Mouse (Mus musculus) forebrain, embryonic 15.5 days (tissue): ENCODE data around the gene Zfp112. TPM values are rescaled to one million over a fixed set of nuclear protein-coding genes. Genes with fewer than 3 reads are reported as not detected.
"Not testable (repeated sequence)": the region's sequence is repeated elsewhere in the genome, so short reads cannot be mapped to it uniquely, and the experiment has no call there.

Experiments used
- ATAC-seq: fragments of 200-750 bp; cut with Nextera tagmentation; replicated peaks from 2 replicates; pipeline ENCODE4 v1.8.0; 2017; ENCODE audit warnings: mild to moderate bottlenecking, moderate TSS enrichment, moderate library complexity
- H3K27ac ChIP-seq: fragments of 300-500 bp; sonication (generic); replicated peaks from 2 replicates; pipeline ENCODE4 v1.5.1; 2015; ENCODE audit warnings: mild to moderate bottlenecking, inconsistent platforms
- H3K27me3 ChIP-seq: fragments of 300-500 bp; sonication (generic); 2 replicates; pipeline ENCODE4 v1.6.1; 2015; ENCODE audit warnings: inconsistent platforms
- H3K36me3 ChIP-seq: fragments of 300-500 bp; sonication (generic); 2 replicates; pipeline ENCODE4 v1.6.1; 2015; ENCODE audit warnings: mild to moderate bottlenecking, inconsistent platforms
- H3K4me1 ChIP-seq: fragments of 300-500 bp; sonication (generic); 2 replicates; pipeline ENCODE4 v1.6.1; 2015; ENCODE audit warnings: inconsistent platforms
- H3K4me2 ChIP-seq: fragments of 300-500 bp; sonication (generic); replicated peaks from 2 replicates; pipeline ENCODE4 v1.6.1; 2015; ENCODE audit warnings: mild to moderate bottlenecking, inconsistent platforms
- H3K4me3 ChIP-seq: fragments of 300-500 bp; sonication (generic); 2 replicates; pipeline ENCODE4 v1.5.1; 2015; ENCODE audit warnings: mild to moderate bottlenecking, inconsistent platforms
- H3K9ac ChIP-seq: fragments of 300-500 bp; sonication (generic); replicated peaks from 2 replicates; pipeline ENCODE4 v1.6.1; 2015; ENCODE audit warnings: mild to moderate bottlenecking, inconsistent platforms
- H3K9me3 ChIP-seq: fragments of 300-500 bp; sonication (generic); 2 replicates; pipeline ENCODE4 v1.6.1; 2016; ENCODE audit warnings: inconsistent platforms
- WGBS: fragments of 180-500 bp; shearing (Covaris S2); methylation state at CpG from one replicate; pipeline ENCODE4 v1.1.7; 2015; ENCODE audit warnings: mixed read lengths; 5-methylcytosine and 5-hydroxymethylcytosine counted together
- polyA plus RNA-seq: library from polyadenylated mRNA; unstranded; fragments of >200 nt; fragmentation: Nextera tagmentation; extraction: Ambion mirVana; gene quantifications from 2 replicates; pipeline ENCODE4 v1.2.1, GENCODE M21; 2015

Zfp112 gene
- 10.4 and 11.0 TPM in 2 replicates for polyA plus RNA-seq

- H3K4me2 ChIP-seq, result peak within 1 kb of the TSS; percentile 62
- H3K9me3 ChIP-seq, result peaks cover 21% of the 10 kb centered on the region
- WGBS, result 1% methylated on average over 23 of the region's 23 CpGs
- no peaks in the 10 kb centered on the region for H3K27me3 ChIP-seq
- ATAC-seq, result peak; percentile 98
- peak within 1 kb of the TSS; percentile 67 for H3K27ac ChIP-seq
- H3K4me3 ChIP-seq, result peak within 1 kb of the TSS; percentile 63
- peaks cover 7% of the 10 kb centered on the region for H3K4me1 ChIP-seq
- H3K36me3 ChIP-seq, result peaks cover 25% of the 10 kb centered on the region
- peak within 1 kb of the TSS; percentile 74 for H3K9ac ChIP-seq
Observed at GRCm38 (mm10) chr7:24112156-24112856, at the start of gene Zfp112. TSS of gene Zfp112 (plus strand) at chr7:24112314.

GRCm38 (mm10) chr7:24074424-24074823 is 37.7 kb upstream of the Zfp112 start:
- not testable (repeated sequence) for H3K9ac ChIP-seq, H3K4me2 ChIP-seq, H3K36me3 ChIP-seq, H3K9me3 ChIP-seq, H3K27ac ChIP-seq, H3K27me3 ChIP-seq, H3K4me3 ChIP-seq, ATAC-seq, H3K4me1 ChIP-seq
- WGBS, result 42% methylated on average over 1 of the region's 1 CpGs

GRCm38 (mm10) chr7:24081634-24082431 is 30.3 kb upstream of the Zfp112 start, which contains the start of gene Zfp180:
TSS of gene Zfp180 (plus strand) at chr7:24081924.
- H3K4me2 ChIP-seq, result peak within 1 kb of the TSS; percentile 71
- no peaks in the 10 kb centered on the region for H3K9me3 ChIP-seq
- WGBS, result 17% methylated on average over 44 of the region's 44 CpGs
- H3K36me3 ChIP-seq, result peaks cover 15% of the 10 kb centered on the region
- peak within 1 kb of the TSS; percentile 70 for H3K9ac ChIP-seq
- ATAC-seq, result peak; percentile 97
- peak within 1 kb of the TSS; percentile 87 for H3K27ac ChIP-seq
- H3K4me3 ChIP-seq, result peak within 1 kb of the TSS; percentile 72
- peaks cover 19% of the 10 kb centered on the region for H3K4me1 ChIP-seq
- no peaks in the 10 kb centered on the region for H3K27me3 ChIP-seq

GRCm38 (mm10) chr7:24082457-24083235 is 29.5 kb upstream of the Zfp112 start:
- WGBS, result 55% methylated on average over 15 of the region's 15 CpGs
- no peaks in the 10 kb centered on the region for H3K9me3 ChIP-seq
- peak overlapping the region; percentile 71 for H3K4me2 ChIP-seq
- peaks cover 19% of the 10 kb centered on the region for H3K4me1 ChIP-seq
- H3K4me3 ChIP-seq, result peak overlapping the region; percentile 72
- ATAC-seq, result peak; percentile 24
- H3K9ac ChIP-seq, result peak overlapping the region; percentile 70
- H3K36me3 ChIP-seq, result peaks cover 23% of the 10 kb centered on the region
- H3K27me3 ChIP-seq, result no peaks in the 10 kb centered on the region
- peak overlapping the region; percentile 87 for H3K27ac ChIP-seq

- H3K27me3 ChIP-seq, result no peaks in the 10 kb centered on the region
- no peak for ATAC-seq
- WGBS, result 95% methylated on average over 4 of the region's 4 CpGs
- no peak overlapping the region for H3K4me3 ChIP-seq
- H3K36me3 ChIP-seq, result peaks cover 40% of the 10 kb centered on the region
- H3K9me3 ChIP-seq, result 0 out of 2 replicates have a peak, but pooled peaks cover 7% of the 10 kb centered on the region
- no peak overlapping the region for H3K9ac ChIP-seq
- H3K27ac ChIP-seq, result no peak overlapping the region
- peaks cover 16% of the 10 kb centered on the region for H3K4me1 ChIP-seq
- H3K4me2 ChIP-seq, result no peak overlapping the region
Observed at GRCm38 (mm10) chr7:24086871-24087270, 25.2 kb upstream of the Zfp112 start.

- no peak overlapping the region for H3K4me2 ChIP-seq
- H3K9me3 ChIP-seq, result 0 out of 2 replicates have a peak, but pooled peaks cover 7% of the 10 kb centered on the region
- H3K27me3 ChIP-seq, result no peaks in the 10 kb centered on the region
- no peak for ATAC-seq
- H3K4me3 ChIP-seq, result no peak overlapping the region
- no peak overlapping the region for H3K27ac ChIP-seq
- H3K4me1 ChIP-seq, result peaks cover 13% of the 10 kb centered on the region
- peaks cover 41% of the 10 kb centered on the region for H3K36me3 ChIP-seq
- WGBS, result 95% methylated on average over 12 of the region's 12 CpGs
- H3K9ac ChIP-seq, result no peak overlapping the region
Observed at GRCm38 (mm10) chr7:24087485-24088125, 24.5 kb upstream of the Zfp112 start.

GRCm38 (mm10) chr7:24104403-24104802 is 7.7 kb upstream of the Zfp112 start:
- Histone ChIP-seq H3K9ac (no peak overlapping the region), H3K36me3 (peaks cover 100% of the 10 kb centered on the region), H3K4me1 (no peaks in the 10 kb centered on the region), H3K27me3 (no peaks in the 10 kb centered on the region), H3K27ac (no peak overlapping the region), H3K4me3 (no peak overlapping the region), H3K4me2 (no peak overlapping the region), H3K9me3 (peaks cover 83% of the 10 kb centered on the region)
- ATAC-seq, result no peak
- WGBS, result 97% methylated on average over 9 of the region's 9 CpGs

GRCm38 (mm10) chr7:24105144-24105703 is 6.9 kb upstream of the Zfp112 start:
- Histone ChIP-seq H3K36me3 (peaks cover 96% of the 10 kb centered on the region), H3K27ac (no peak overlapping the region), H3K27me3 (no peaks in the 10 kb centered on the region), H3K9me3 (peaks cover 84% of the 10 kb centered on the region), H3K9ac (no peak overlapping the region), H3K4me1 (no peaks in the 10 kb centered on the region), H3K4me3 (no peak overlapping the region), H3K4me2 (no peak overlapping the region)
- ATAC-seq, result no peak
- 95% methylated on average over 18 of the region's 18 CpGs for WGBS

- H3K4me1 ChIP-seq, result peaks cover 7% of the 10 kb centered on the region
- no peaks in the 10 kb centered on the region for H3K27me3 ChIP-seq
- peaks cover 40% of the 10 kb centered on the region for H3K36me3 ChIP-seq
- no peak overlapping the region for H3K4me3 ChIP-seq
- no peak overlapping the region for H3K4me2 ChIP-seq
- H3K9ac ChIP-seq, result no peak overlapping the region
- WGBS, result 97% methylated on average over 7 of the region's 7 CpGs
- no peak for ATAC-seq
- peaks cover 36% of the 10 kb centered on the region for H3K9me3 ChIP-seq
- no peak overlapping the region for H3K27ac ChIP-seq
Observed at GRCm38 (mm10) chr7:24110839-24111238, 1.3 kb upstream of the Zfp112 start.

GRCm38 (mm10) chr7:24111772-24112155 is 350 bp upstream of the Zfp112 start:
- Histone ChIP-seq H3K9ac (peak overlapping the region; percentile 40; the same call in 1 of the 2 replicates), H3K4me2 (peak overlapping the region; percentile 62), H3K9me3 (peaks cover 27% of the 10 kb centered on the region), H3K36me3 (peaks cover 31% of the 10 kb centered on the region), H3K4me3 (peak overlapping the region; percentile 63), H3K27ac (no peak overlapping the region), H3K27me3 (no peaks in the 10 kb centered on the region), H3K4me1 (peaks cover 7% of the 10 kb centered on the region)
- ATAC-seq, result peak; percentile 76
- 2% methylated on average over 9 of the region's 9 CpGs for whole genome bisulfite sequencing

GRCm38 (mm10) chr7:24113001-24113400 is 887 bp downstream of the Zfp112 start:
- Histone ChIP-seq H3K4me2 (peak overlapping the region; percentile 62), H3K9ac (peak overlapping the region; percentile 74), H3K36me3 (peaks cover 18% of the 10 kb centered on the region), H3K4me3 (peak overlapping the region; percentile 63), H3K9me3 (peaks cover 14% of the 10 kb centered on the region), H3K27ac (peak overlapping the region; percentile 67; the same call in 1 of the 2 replicates), H3K27me3 (no peaks in the 10 kb centered on the region), H3K4me1 (peaks cover 7% of the 10 kb centered on the region)
- ATAC-seq, result no peak
- 12% methylated on average over 12 of the region's 12 CpGs for WGBS
